Mouse (Mus musculus): ENCODE data around the gene Gne. TPM values are rescaled to one million over a fixed set of nuclear protein-coding genes. Genes with fewer than 3 reads are reported as not detected.

The Gne gene
- polyA plus RNA-seq, 1 experiment from 2014 or later: 47.5 TPM

GRCm38 (mm10) chr4:44074422-44074821 is 9.6 kb downstream of the Gne start:
- no peak overlapping the region for H3K4me3 ChIP-seq (ENCODE audit: low read depth, low read length)
- no peak for ATAC-seq
- H3K4me2 ChIP-seq (ENCODE audit: low read depth, low read length): no peak overlapping the region
- H3K27ac ChIP-seq (ENCODE audit: low read depth): peak overlapping the region; percentile 96; the same call in 1 of the 2 replicates
- TF ChIP-seq CTCF (IDR thresholded peaks at IDR 0.05; ENCODE audit: low read depth): no peak
- no peaks in the 10 kb centered on the region for H3K27me3 ChIP-seq (ENCODE audit: insufficient read depth, low read length)
- H3K4me1 ChIP-seq (ENCODE audit: insufficient read depth): peaks cover 37% of the 10 kb centered on the region
- no peak overlapping the region for H3K9ac ChIP-seq (replicated peaks)
- no peaks in the 10 kb centered on the region for H3K9me3 ChIP-seq (ENCODE audit: low read length)
- 61% methylated on average over 4 of the region's 4 CpGs for WGBS (ENCODE audit: insufficient replicate concordance)
- DNase-seq: no peak
- H3K36me3 ChIP-seq (replicated peaks; ENCODE audit: insufficient read depth, low read length): no peaks in the 10 kb centered on the region

DNA sequence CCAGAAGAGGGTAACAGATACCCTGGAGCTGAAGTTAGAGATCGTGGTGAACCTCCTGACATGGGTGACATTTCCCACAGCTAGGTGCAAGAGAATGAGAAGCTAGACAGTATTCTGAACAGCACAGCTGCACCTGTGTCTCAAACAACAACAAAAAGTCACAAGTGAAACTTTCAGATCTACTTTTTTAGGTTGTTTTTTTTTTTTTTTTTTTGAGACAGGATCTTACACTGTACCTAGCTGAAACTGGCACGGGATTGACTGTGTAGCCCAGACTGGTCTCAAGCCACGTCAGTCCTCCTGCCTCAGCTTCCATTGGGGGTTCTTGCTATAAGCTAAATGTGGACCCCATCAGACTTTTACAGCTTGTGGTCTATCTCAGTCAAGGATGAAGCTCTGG is 10.2 kb downstream of the Gne start:
- H3K36me3 ChIP-seq (replicated peaks; ENCODE audit: insufficient read depth, low read length): no peaks in the 10 kb centered on the region
- H3K4me1 ChIP-seq (ENCODE audit: insufficient read depth): peaks cover 37% of the 10 kb centered on the region
- WGBS (ENCODE audit: insufficient replicate concordance): 58% methylated on average over 3 of the region's 3 CpGs
- no peak for ATAC-seq
- H3K4me2 ChIP-seq (ENCODE audit: low read depth, low read length): no peak overlapping the region
- no peak overlapping the region for H3K9ac ChIP-seq (replicated peaks)
- no peak for DNase-seq
- H3K27ac ChIP-seq (ENCODE audit: low read depth): peak overlapping the region; percentile 96
- H3K27me3 ChIP-seq (ENCODE audit: insufficient read depth, low read length): no peaks in the 10 kb centered on the region
- no peaks in the 10 kb centered on the region for H3K9me3 ChIP-seq (ENCODE audit: low read length)
- no peak overlapping the region for H3K4me3 ChIP-seq (ENCODE audit: low read depth, low read length)
- no peak for TF ChIP-seq CTCF (IDR thresholded peaks at IDR 0.05; ENCODE audit: low read depth)
- no peak for TF ChIP-seq EP300 (IDR thresholded peaks at IDR 0.05; ENCODE audit: low read depth)

DNA sequence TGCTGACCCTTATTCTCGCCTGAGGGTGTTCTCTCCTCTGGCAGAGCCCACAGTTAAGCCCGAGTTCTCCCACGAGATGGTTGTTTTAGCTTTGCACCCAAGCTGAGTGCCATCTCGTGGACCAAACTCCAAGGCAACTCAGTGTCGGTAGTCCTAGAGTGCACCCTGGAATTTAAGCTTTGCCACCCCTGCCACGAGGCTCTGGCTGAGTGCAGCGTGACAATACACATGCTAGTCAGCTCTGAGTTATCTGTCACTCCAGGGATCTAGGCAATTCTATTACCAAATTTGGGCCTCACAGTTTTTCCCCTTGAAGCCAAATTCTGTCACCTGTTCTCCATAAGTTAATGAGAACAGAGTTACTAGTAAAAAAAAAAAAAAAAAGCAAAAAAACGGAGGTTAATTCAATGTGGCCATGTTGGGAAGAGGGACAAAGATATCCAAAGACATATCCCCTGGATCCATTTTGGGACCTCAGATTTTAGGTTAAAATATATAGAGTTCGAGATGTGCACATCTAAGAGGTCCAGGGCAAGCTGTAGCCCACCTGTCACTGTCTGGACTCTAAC is 11.0 kb downstream of the Gne start:
- Histone ChIP-seq H3K4me1 (ENCODE audit: insufficient read depth) (peaks cover 42% of the 10 kb centered on the region), H3K4me3 (ENCODE audit: low read depth, low read length) (peak overlapping the region; percentile 81), H3K9me3 (ENCODE audit: low read length) (no peaks in the 10 kb centered on the region), H3K27me3 (ENCODE audit: insufficient read depth, low read length) (no peaks in the 10 kb centered on the region), H3K9ac (replicated peaks) (peak overlapping the region; percentile 91), H3K27ac (ENCODE audit: low read depth) (peak overlapping the region; percentile 96), H3K36me3 (replicated peaks; ENCODE audit: insufficient read depth, low read length) (no peaks in the 10 kb centered on the region), H3K4me2 (ENCODE audit: low read depth, low read length) (peak overlapping the region; percentile 93)
- DNase-seq: no peak
- ATAC-seq: peak; percentile 65
- TF ChIP-seq CTCF (IDR thresholded peaks at IDR 0.05; ENCODE audit: low read depth) (peak; percentile 13; the same call in 1 of the 2 replicates), EP300 (IDR thresholded peaks at IDR 0.05; ENCODE audit: low read depth) (no peak)
- WGBS (ENCODE audit: insufficient replicate concordance): 12% methylated on average over 9 of the region's 9 CpGs

- ATAC-seq: peak; percentile 92
- H3K27ac ChIP-seq (ENCODE audit: low read depth): peak overlapping the region; percentile 96
- TF ChIP-seq EP300 (IDR thresholded peaks at IDR 0.05; ENCODE audit: low read depth) (no peak), CTCF (IDR thresholded peaks at IDR 0.05; ENCODE audit: low read depth) (no peak)
- H3K9me3 ChIP-seq (ENCODE audit: low read length): no peaks in the 10 kb centered on the region
- H3K36me3 ChIP-seq (replicated peaks; ENCODE audit: insufficient read depth, low read length): no peaks in the 10 kb centered on the region
- peak; percentile 94 for DNase-seq
- H3K4me1 ChIP-seq (ENCODE audit: insufficient read depth): peaks cover 45% of the 10 kb centered on the region
- peak overlapping the region; percentile 93 for H3K4me2 ChIP-seq (ENCODE audit: low read depth, low read length)
- peak overlapping the region; percentile 91 for H3K9ac ChIP-seq (replicated peaks)
- WGBS (ENCODE audit: insufficient replicate concordance): under 1% methylated on average over 70 of the region's 70 CpGs
- H3K4me3 ChIP-seq (ENCODE audit: low read depth, low read length): peak overlapping the region; percentile 81
- no peaks in the 10 kb centered on the region for H3K27me3 ChIP-seq (ENCODE audit: insufficient read depth, low read length)
Observed at GRCm38 (mm10) chr4:44072146-44072872, 11.7 kb downstream of the Gne start.

- no peaks in the 10 kb centered on the region for H3K36me3 ChIP-seq (replicated peaks; ENCODE audit: insufficient read depth, low read length)
- H3K27me3 ChIP-seq (ENCODE audit: insufficient read depth, low read length): no peaks in the 10 kb centered on the region
- under 1% methylated on average over 11 of the region's 11 CpGs for WGBS (ENCODE audit: insufficient replicate concordance)
- peak; percentile 7 for ATAC-seq
- H3K4me3 ChIP-seq (ENCODE audit: low read depth, low read length): peak overlapping the region; percentile 81
- H3K4me1 ChIP-seq (ENCODE audit: insufficient read depth): peaks cover 45% of the 10 kb centered on the region
- peak overlapping the region; percentile 91 for H3K9ac ChIP-seq (replicated peaks)
- no peaks in the 10 kb centered on the region for H3K9me3 ChIP-seq (ENCODE audit: low read length)
- TF ChIP-seq EP300 (IDR thresholded peaks at IDR 0.05; ENCODE audit: low read depth) (no peak), CTCF (IDR thresholded peaks at IDR 0.05; ENCODE audit: low read depth) (no peak)
- DNase-seq: peak; percentile 45
- H3K4me2 ChIP-seq (ENCODE audit: low read depth, low read length): peak overlapping the region; percentile 93
- H3K27ac ChIP-seq (ENCODE audit: low read depth): peak overlapping the region; percentile 96
Observed at GRCm38 (mm10) chr4:44071741-44072145, 12.2 kb downstream of the Gne start.

- ATAC-seq (no peak), DNase-seq (no peak)
- Histone ChIP-seq H3K4me3 (ENCODE audit: low read depth, low read length) (peak overlapping the region; percentile 81), H3K36me3 (replicated peaks; ENCODE audit: insufficient read depth, low read length) (no peaks in the 10 kb centered on the region), H3K9ac (replicated peaks) (peak overlapping the region; percentile 91), H3K27me3 (ENCODE audit: insufficient read depth, low read length) (no peaks in the 10 kb centered on the region), H3K27ac (ENCODE audit: low read depth) (peak overlapping the region; percentile 96), H3K9me3 (ENCODE audit: low read length) (no peaks in the 10 kb centered on the region), H3K4me1 (ENCODE audit: insufficient read depth) (peaks cover 45% of the 10 kb centered on the region), H3K4me2 (ENCODE audit: low read depth, low read length) (peak overlapping the region; percentile 93)
- 49% methylated on average over 4 of the region's 4 CpGs for whole genome bisulfite sequencing (ENCODE audit: insufficient replicate concordance)
- no peak for TF ChIP-seq CTCF (IDR thresholded peaks at IDR 0.05; ENCODE audit: low read depth)
- no peak for TF ChIP-seq EP300 (IDR thresholded peaks at IDR 0.05; ENCODE audit: low read depth)
Observed at GRCm38 (mm10) chr4:44070641-44071040, 13.3 kb downstream of the Gne start.

Measured in liver, postnatal 0 days (tissue).